Mouse (Mus musculus) forebrain, postnatal 0 days (tissue): ENCODE measurements around the gene Lect2. TPM values are rescaled to one million over a fixed set of nuclear protein-coding genes. Genes with fewer than 3 reads are reported as not detected.

Source experiments
- ATAC-seq: fragments of 200-750 bp; cut with Nextera tagmentation; 2 replicates; pipeline ENCODE4 v1.8.0; 2017; ENCODE audit warnings: mild to moderate bottlenecking, moderate library complexity
- DNase-seq: peaks from one replicate; pipeline ENCODE4 v3.0.0-alpha.2; 2015
- H3K27ac ChIP-seq: fragments of 300-500 bp; sonication (generic); 2 replicates; pipeline ENCODE4 v1.5.1; 2014; ENCODE audit warnings: low read depth, mild to moderate bottlenecking, antibody characterized with exemption, low read length, moderate library complexity, mixed read lengths
- H3K27me3 ChIP-seq: fragments of 300-500 bp; sonication (generic); 2 replicates; pipeline ENCODE4 v1.6.1; 2014; ENCODE audit warnings: mild to moderate bottlenecking, low read length, mixed read lengths; ENCODE audit not compliant: insufficient read depth
- H3K36me3 ChIP-seq: fragments of 300-500 bp; sonication (generic); 2 replicates; pipeline ENCODE4 v1.6.1; 2014; ENCODE audit warnings: mild to moderate bottlenecking, moderate library complexity; ENCODE audit not compliant: insufficient read depth
- H3K4me1 ChIP-seq: fragments of 300-500 bp; sonication (generic); 2 replicates; pipeline ENCODE4 v1.6.1; 2014; ENCODE audit warnings: antibody characterized with exemption; ENCODE audit not compliant: insufficient read depth
- H3K4me2 ChIP-seq: fragments of 300-500 bp; sonication (generic); 2 replicates; pipeline ENCODE4 v1.6.1; 2014; ENCODE audit warnings: low read depth, mild to moderate bottlenecking, moderate library complexity
- H3K4me3 ChIP-seq: fragments of 300-500 bp; sonication (generic); 2 replicates; pipeline ENCODE4 v1.5.1; 2014; ENCODE audit warnings: low read depth, low read length, mixed read lengths
- H3K9ac ChIP-seq: fragments of 300-500 bp; sonication (generic); 2 replicates; pipeline ENCODE4 v1.6.1; 2014; ENCODE audit warnings: mild to moderate bottlenecking
- H3K9me3 ChIP-seq: fragments of 300-500 bp; sonication (generic); 2 replicates; pipeline ENCODE4 v1.6.1; 2016; ENCODE audit warnings: low read length
- CTCF ChIP-seq: sonication (generic); IDR thresholded peaks from 2 replicates; pipeline ENCODE4 v1.5.1; 2016; ENCODE audit warnings: antibody characterized with exemption, control low read depth, low read depth
- WGBS: fragments of 180-500 bp; shearing (Covaris S2); extraction: QIAGEN DNeasy Blood & Tissue Kit; methylation state at CpG from one replicate; pipeline ENCODE4 v1.1.7; 2014; 5-methylcytosine and 5-hydroxymethylcytosine counted together
- polyA plus RNA-seq: library from polyadenylated mRNA; unstranded; fragments of >200 nt; fragmentation: Nextera tagmentation; extraction: Ambion mirVana; gene quantifications from 2 replicates; pipeline ENCODE4 v1.2.1, GENCODE M21; 2015
- total RNA-seq: library from RNA; depleted of rRNA; stranded (reverse); fragments of >200 nt; gene quantifications from 2 replicates; pipeline ENCODE4 v1.2.3, GENCODE M21; 2014

Lect2 gene
- total and polyA plus RNA-seq, 2 experiments from 2014 or later = not detected

- H3K4me1 ChIP-seq = peaks cover 3% of the 10 kb centered on the region; the same call in 1 of the 2 replicates
- no peak overlapping the region for H3K9ac ChIP-seq
- H3K27me3 ChIP-seq = no peaks in the 10 kb centered on the region
- 0 out of 2 replicates have a peak, but pooled peaks have one; percentile 19 for TF ChIP-seq CTCF
- no peak overlapping the region for H3K4me2 ChIP-seq
- H3K4me3 ChIP-seq = no peak overlapping the region
- no peak for ATAC-seq
- no peak overlapping the region for H3K27ac ChIP-seq
- no peaks in the 10 kb centered on the region for H3K9me3 ChIP-seq
- no peaks in the 10 kb centered on the region for H3K36me3 ChIP-seq
- 84% methylated on average over 5 of the region's 5 CpGs for WGBS
- no peak for DNase-seq
Measured at GRCm38 (mm10) chr13:56578097-56578496, 29.8 kb upstream of the Lect2 start.

DNA sequence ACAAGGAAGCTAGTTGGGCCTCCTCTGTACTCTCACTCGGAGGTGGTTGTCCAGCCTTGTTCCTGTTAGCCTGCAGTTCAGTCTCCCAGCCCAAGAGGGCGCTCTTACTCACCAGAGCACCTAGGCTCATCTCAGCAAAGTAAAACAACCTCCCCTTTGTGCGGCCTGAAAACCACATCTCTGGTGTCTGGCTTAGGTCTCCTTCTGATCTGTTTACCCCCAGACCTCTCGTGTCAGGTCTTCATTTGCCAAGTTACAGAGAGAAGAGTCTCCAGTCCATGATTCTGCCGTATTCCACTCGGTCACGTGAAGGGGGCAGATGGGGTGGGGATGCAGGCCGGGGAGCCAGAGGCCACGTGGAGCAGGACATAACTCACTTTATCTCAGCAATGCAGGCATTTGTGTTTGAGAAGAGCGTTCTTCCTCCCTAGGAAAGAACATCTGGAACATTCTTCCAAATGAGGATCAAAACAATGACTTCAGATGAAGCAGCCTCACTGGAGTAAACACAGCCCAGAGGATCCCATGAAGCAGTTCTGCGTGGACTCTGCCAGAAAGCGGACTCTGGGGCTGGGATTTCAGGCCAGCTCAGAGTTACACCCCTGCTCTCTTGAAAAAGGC, 27.5 kb upstream of the Lect2 start:
- Histone ChIP-seq H3K27me3 (no peaks in the 10 kb centered on the region), H3K4me3 (no peak overlapping the region), H3K36me3 (no peaks in the 10 kb centered on the region), H3K9ac (no peak overlapping the region), H3K27ac (no peak overlapping the region), H3K9me3 (no peaks in the 10 kb centered on the region), H3K4me2 (no peak overlapping the region), H3K4me1 (no peaks in the 10 kb centered on the region)
- DNase-seq (no peak), ATAC-seq (no peak)
- TF ChIP-seq CTCF = peak; percentile 71
- WGBS = 57% methylated on average over 12 of the region's 12 CpGs

DNA sequence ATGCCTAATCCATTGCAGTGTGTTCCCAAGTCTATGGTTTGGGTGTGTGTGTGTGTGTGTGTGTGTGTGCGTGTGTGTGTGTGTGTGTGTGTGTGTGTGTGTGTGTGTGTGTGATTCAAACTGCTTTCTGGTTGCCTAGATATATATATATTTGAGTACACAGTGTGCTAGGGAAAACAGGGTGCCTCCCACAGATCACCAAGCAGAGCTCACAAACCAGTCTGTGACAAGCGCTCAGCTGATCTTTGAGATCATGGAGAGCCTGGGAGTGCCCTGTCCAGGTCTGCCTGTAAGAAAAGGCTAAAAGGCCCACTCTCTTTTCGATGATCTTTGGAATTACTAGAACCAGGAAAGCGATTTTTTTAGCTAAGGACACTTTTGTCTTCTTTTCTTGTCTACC, 26.8 kb upstream of the Lect2 start:
- no peak for DNase-seq
- TF ChIP-seq CTCF = no peak
- WGBS = 82% methylated on average over 4 of the region's 4 CpGs

GRCm38 (mm10) chr13:56571645-56572044, 23.3 kb upstream of the Lect2 start:
- no peak for TF ChIP-seq CTCF
- H3K4me2 ChIP-seq = no peak overlapping the region
- DNase-seq = no peak
- H3K9me3 ChIP-seq = no peaks in the 10 kb centered on the region
- H3K9ac ChIP-seq = no peak overlapping the region
- ATAC-seq = no peak
- no peaks in the 10 kb centered on the region for H3K27me3 ChIP-seq
- H3K4me3 ChIP-seq = no peak overlapping the region
- H3K27ac ChIP-seq = no peak overlapping the region
- no peaks in the 10 kb centered on the region for H3K4me1 ChIP-seq
- no peaks in the 10 kb centered on the region for H3K36me3 ChIP-seq
- 74% methylated on average over 8 of the region's 8 CpGs for WGBS

More for the DNA sequence above, 26.8 kb upstream of the Lect2 start:
- Histone ChIP-seq H3K9ac (no peak overlapping the region), H3K36me3 (no peaks in the 10 kb centered on the region), H3K27me3 (no peaks in the 10 kb centered on the region), H3K9me3 (no peaks in the 10 kb centered on the region), H3K4me2 (no peak overlapping the region), H3K4me1 (no peaks in the 10 kb centered on the region), H3K27ac (no peak overlapping the region), H3K4me3 (no peak overlapping the region)
- ATAC-seq = no peak

DNA sequence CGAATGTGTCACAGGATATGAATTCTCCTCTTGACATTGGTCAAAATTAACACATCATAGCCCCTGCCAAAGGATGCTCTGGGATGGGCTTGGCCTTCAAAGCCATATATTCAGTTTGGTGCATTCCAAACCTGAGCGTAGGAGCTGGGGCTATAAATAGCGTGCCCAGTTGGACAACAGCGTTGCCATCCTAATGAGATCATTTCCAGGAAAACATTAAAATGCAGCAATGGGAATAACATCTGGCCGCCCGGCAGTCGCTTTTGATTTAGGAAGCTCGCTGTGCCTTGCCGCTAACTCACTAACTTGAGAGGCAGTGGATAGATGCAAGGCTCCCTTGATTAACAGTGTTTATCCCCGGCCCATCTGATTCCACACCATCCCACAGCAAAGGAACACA, 18.0 kb upstream of the Lect2 start:
- peak; percentile 32 for DNase-seq
- no peaks in the 10 kb centered on the region for H3K36me3 ChIP-seq
- H3K4me2 ChIP-seq = no peak overlapping the region
- H3K9ac ChIP-seq = no peak overlapping the region
- H3K27me3 ChIP-seq = no peaks in the 10 kb centered on the region
- no peak for ATAC-seq
- TF ChIP-seq CTCF = no peak
- 54% methylated on average over 10 of the region's 10 CpGs for WGBS
- no peak overlapping the region for H3K4me3 ChIP-seq
- no peaks in the 10 kb centered on the region for H3K4me1 ChIP-seq
- no peaks in the 10 kb centered on the region for H3K9me3 ChIP-seq
- no peak overlapping the region for H3K27ac ChIP-seq

DNA sequence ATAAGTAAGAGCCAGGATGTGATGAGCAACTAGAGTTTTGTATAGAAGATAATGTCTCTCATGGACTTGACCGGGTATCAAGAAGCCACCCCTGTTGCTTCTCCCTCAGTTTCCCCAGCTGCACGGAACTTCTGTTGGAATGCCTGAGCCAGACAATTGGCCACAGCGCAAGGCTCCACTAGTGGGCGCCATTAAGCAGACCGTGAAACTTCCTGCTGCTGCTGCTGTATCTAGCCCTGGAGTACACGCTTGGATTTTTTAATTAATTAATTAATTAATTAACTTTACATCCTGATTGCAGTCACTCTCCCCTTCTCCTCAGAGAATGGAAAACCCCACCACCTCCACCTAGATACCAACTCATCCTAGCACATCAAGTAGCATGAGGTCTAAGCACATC, 14.8 kb upstream of the Lect2 start:
- no peak for ATAC-seq
- 44% methylated on average over 6 of the region's 6 CpGs for WGBS

DNA sequence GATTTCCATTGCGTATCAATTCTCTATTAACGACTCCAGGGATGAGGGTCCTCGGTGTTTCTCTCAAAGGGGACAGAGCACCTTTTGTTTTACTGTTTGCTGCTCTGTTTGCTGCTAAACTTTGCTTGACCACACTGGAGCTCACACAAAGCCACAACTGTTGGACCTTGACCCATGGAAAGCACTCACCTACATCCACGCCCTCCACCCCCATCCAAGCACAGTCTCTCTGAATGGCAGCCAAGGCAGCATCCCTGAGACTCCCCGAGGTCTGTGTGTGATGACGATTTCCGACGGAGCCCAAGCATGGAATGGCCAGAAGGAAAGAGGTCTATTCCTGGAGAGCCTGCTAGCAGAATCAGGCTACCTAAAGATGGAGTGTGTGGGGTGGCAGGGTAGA, 12.8 kb upstream of the Lect2 start:
- no peak for TF ChIP-seq CTCF

More for the DNA sequence above, 14.8 kb upstream of the Lect2 start:
- DNase-seq = no peak
- Histone ChIP-seq H3K36me3 (no peaks in the 10 kb centered on the region), H3K4me3 (no peak overlapping the region), H3K4me1 (no peaks in the 10 kb centered on the region), H3K4me2 (no peak overlapping the region), H3K9ac (no peak overlapping the region), H3K9me3 (no peaks in the 10 kb centered on the region), H3K27me3 (no peaks in the 10 kb centered on the region), H3K27ac (no peak overlapping the region)
- TF ChIP-seq CTCF = peak; percentile 63

More for the DNA sequence above, 12.8 kb upstream of the Lect2 start:
- no peak overlapping the region for H3K4me2 ChIP-seq
- H3K9ac ChIP-seq = no peak overlapping the region
- DNase-seq = no peak
- no peaks in the 10 kb centered on the region for H3K27me3 ChIP-seq
- WGBS = 68% methylated on average over 8 of the region's 8 CpGs
- no peak for ATAC-seq
- H3K4me3 ChIP-seq = no peak overlapping the region
- H3K27ac ChIP-seq = no peak overlapping the region
- no peaks in the 10 kb centered on the region for H3K9me3 ChIP-seq
- no peaks in the 10 kb centered on the region for H3K4me1 ChIP-seq
- no peaks in the 10 kb centered on the region for H3K36me3 ChIP-seq
